Mouse (Mus musculus): Measurements from ENCODE around the gene Wipf3. TPM values are rescaled to one million over a fixed set of nuclear protein-coding genes. Genes with fewer than 3 reads are reported as not detected.

The Wipf3 gene
- polyA plus RNA-seq, 1 experiment from 2014 or later: 1.1 TPM

DNA sequence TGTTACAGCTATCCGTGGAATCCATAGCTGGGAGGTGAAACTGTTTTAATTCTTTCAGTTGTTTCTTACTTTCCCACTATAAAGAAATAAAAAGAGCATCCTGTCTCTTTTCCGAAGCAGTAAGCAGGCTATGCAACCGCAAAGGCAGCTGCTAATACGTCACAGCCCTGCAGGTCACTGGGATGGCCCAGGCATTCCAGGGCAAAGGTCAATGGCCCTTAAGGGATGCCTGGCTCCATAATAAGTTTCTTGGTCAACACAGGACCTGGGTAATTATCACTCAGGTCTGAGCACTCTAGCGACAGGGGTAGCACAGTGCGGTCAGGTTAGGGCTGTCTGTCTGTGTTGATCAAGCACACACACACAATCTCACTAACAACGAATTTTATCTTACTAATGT lies 61.7 kb downstream of the Wipf3 start:
- Histone ChIP-seq H3K27ac (replicated peaks) (no peak overlapping the region), H3K4me3 (no peak overlapping the region), H3K4me1 (peaks cover 18% of the 10 kb centered on the region), H3K36me3 (replicated peaks) (no peaks in the 10 kb centered on the region), H3K27me3 (replicated peaks; ENCODE audit: low read depth, poor library complexity, severe bottlenecking) (peaks cover 21% of the 10 kb centered on the region), H3K9me3 (no peaks in the 10 kb centered on the region)
- DNase-seq (ENCODE audit: low spot score): peak; percentile 20
- WGBS: 39% methylated on average over 7 of the region's 7 CpGs

DNA sequence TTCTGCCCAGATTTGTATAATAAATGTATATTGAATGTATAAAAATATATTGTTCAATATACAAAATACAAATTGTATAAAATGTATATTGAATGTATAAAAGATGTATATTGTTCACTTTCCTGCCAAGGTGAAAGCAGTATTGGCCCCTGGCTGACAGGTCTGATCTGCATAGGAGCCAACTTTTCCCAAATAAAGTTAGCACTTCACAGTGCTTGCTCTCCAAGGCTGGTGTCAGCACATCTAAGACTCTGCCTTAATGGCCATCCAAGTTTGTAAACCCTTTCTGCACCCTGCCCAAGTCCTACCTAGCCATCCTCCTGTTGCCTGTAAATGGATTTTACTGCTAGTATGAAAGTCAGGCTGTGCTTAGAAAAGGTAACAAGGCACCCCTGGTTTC lies 64.7 kb downstream of the Wipf3 start:
- no peak for DNase-seq (ENCODE audit: low spot score)
- H3K36me3 ChIP-seq (replicated peaks): no peaks in the 10 kb centered on the region
- H3K27me3 ChIP-seq (replicated peaks; ENCODE audit: low read depth, poor library complexity, severe bottlenecking): no peaks in the 10 kb centered on the region
- H3K9me3 ChIP-seq: no peaks in the 10 kb centered on the region
- no peak overlapping the region for H3K27ac ChIP-seq (replicated peaks)
- peaks cover 25% of the 10 kb centered on the region for H3K4me1 ChIP-seq
- no peak overlapping the region for H3K4me3 ChIP-seq

DNA sequence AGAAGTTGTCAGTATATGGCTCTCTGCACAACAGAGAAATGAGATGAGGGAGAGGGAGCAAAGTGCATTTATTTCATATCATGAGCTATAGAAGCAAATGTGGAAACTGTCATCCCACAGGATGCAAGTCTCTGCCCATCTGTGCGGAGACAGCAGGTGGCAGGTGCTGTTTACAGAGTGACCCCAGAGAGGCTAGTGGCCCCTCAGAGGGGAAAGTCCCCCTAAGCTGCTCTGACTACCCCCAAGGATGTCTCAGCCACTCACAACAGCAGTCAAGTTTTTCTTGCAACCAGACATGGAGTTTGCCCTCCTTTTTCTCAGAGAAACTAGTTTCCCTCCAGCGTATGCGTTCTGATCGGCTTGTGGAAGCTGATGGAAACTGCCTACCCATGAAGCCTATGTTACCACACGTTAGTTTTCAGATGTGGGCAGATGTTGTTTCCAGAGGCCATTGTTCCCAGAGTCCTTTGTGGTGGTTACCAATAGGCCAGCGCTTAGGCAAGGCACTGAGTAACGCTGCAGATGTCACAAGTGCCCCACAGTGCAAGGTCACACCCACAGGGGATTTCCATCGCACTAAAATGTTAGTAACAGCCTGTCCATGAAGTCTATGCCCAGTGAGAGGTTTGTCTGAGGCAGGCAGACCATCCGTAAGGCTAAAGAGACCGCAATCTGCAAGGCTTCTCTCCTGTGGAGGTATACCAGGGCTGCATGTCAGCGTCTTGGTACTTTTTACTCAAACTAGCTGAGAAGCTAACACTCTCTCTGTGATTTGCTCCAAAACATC lies 65.4 kb downstream of the Wipf3 start:
- peaks cover 25% of the 10 kb centered on the region for H3K4me1 ChIP-seq
- no peak overlapping the region for H3K4me3 ChIP-seq
- no peak overlapping the region for H3K27ac ChIP-seq (replicated peaks)
- no peaks in the 10 kb centered on the region for H3K27me3 ChIP-seq (replicated peaks; ENCODE audit: low read depth, poor library complexity, severe bottlenecking)
- DNase-seq (ENCODE audit: low spot score): no peak
- 71% methylated on average over 11 of the region's 11 CpGs for WGBS
- no peaks in the 10 kb centered on the region for H3K36me3 ChIP-seq (replicated peaks)
- H3K9me3 ChIP-seq: no peaks in the 10 kb centered on the region

DNA sequence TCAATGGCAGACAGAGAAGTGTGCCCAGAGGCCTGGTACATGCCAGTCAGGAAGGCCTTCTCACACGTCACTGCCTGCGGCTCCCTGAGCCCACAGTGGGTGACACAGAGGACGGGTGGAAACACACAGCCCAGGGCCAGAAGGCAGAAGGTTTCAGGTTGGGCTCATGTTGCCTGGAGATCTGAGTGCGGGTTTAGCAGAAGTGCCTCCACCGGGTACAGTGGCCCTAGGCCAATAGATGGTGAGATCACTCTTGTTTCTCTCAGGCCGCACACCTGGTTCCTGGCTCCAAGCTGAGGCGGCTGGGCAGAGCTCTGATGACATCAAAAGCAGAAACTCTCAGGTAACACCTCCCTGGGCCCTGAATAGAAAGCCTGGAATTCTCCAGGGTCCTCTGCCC lies 66.8 kb downstream of the Wipf3 start:
- H3K4me3 ChIP-seq: no peak overlapping the region
- H3K27me3 ChIP-seq (replicated peaks; ENCODE audit: low read depth, poor library complexity, severe bottlenecking): no peaks in the 10 kb centered on the region
- peaks cover 23% of the 10 kb centered on the region for H3K4me1 ChIP-seq
- H3K9me3 ChIP-seq: no peaks in the 10 kb centered on the region
- H3K36me3 ChIP-seq (replicated peaks): no peaks in the 10 kb centered on the region
- no peak for DNase-seq (ENCODE audit: low spot score)
- no peak overlapping the region for H3K27ac ChIP-seq (replicated peaks)
- 82% methylated on average over 7 of the region's 7 CpGs for WGBS

DNA sequence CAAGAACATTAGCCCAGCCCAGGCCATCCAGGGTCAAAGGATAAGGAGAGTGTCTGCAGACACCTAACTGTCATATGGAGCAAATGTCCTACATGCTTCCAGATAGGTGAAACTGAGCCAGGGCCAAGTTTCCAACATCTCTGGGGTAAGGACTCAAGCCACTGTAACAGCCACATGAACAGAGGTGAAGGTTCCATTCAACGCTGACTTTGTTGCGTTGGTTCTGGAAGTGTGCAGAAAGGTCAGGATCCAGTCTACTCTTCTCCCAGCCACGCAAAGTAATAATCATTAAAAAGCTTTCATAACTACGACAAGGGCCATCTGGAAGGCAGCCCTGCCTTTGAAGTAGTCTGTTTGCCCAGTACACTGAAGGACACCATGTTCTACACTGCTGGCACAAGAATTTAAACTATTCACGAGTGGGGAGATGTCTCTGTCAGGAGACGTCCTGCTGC lies 73.3 kb downstream of the Wipf3 start:
- H3K9me3 ChIP-seq: no peaks in the 10 kb centered on the region
- 81% methylated on average over 6 of the region's 6 CpGs for WGBS
- H3K27me3 ChIP-seq (replicated peaks; ENCODE audit: low read depth, poor library complexity, severe bottlenecking): 0 out of 2 replicates have a peak, but pooled peaks cover 4% of the 10 kb centered on the region
- H3K4me3 ChIP-seq: no peak overlapping the region
- H3K4me1 ChIP-seq: peaks cover 19% of the 10 kb centered on the region
- H3K27ac ChIP-seq (replicated peaks): no peak overlapping the region
- H3K36me3 ChIP-seq (replicated peaks): no peaks in the 10 kb centered on the region
- DNase-seq (ENCODE audit: low spot score): no peak

DNA sequence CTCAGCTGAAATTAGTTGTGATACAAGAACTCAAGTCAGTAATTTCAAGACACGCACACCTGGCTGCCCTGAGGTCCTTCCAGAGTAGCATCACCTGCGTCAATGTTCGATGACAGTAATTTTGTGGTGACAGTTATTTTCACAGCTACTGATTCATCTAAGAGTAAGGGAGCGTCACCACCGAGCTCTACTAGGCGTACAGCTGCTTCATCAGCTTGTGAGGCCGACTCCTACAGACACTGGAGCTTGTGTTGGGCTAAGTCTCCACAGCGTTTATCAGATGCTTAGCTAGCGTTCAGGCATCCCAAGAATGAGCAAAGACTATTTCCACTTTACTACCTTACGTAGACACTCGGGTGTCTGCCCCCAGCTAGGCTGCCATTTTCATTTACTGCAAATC lies 76.9 kb downstream of the Wipf3 start:
- Histone ChIP-seq H3K4me1 (peaks cover 32% of the 10 kb centered on the region), H3K4me3 (no peak overlapping the region), H3K9me3 (no peaks in the 10 kb centered on the region), H3K27me3 (replicated peaks; ENCODE audit: low read depth, poor library complexity, severe bottlenecking) (0 out of 2 replicates have a peak, but pooled peaks cover 4% of the 10 kb centered on the region), H3K36me3 (replicated peaks) (0 out of 2 replicates have a peak, but pooled peaks cover 3% of the 10 kb centered on the region), H3K27ac (replicated peaks) (no peak overlapping the region)
- DNase-seq (ENCODE audit: low spot score): no peak
- 87% methylated on average over 11 of the region's 11 CpGs for WGBS

DNA sequence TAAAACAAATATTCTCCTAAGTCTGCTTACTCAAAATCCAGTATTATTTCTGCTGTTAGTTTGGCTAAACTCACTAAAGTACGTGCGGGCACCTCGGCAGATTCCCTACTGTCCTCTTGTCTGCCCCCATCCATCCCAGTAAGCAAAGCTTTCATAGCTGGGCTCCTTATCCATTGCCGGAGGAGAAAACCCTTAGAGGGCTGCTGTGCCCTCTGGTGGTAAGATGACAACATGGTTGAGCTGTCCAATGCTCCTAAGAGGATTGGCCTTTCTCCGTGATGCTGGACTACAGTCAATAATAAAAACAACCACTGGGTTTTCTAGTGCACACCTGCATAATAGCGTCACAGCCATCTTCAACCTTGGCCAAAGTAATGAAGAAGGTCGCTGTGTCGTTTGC lies 77.6 kb downstream of the Wipf3 start:
- Histone ChIP-seq H3K27ac (replicated peaks) (no peak overlapping the region), H3K9me3 (no peaks in the 10 kb centered on the region), H3K4me3 (no peak overlapping the region), H3K4me1 (peaks cover 32% of the 10 kb centered on the region), H3K27me3 (replicated peaks; ENCODE audit: low read depth, poor library complexity, severe bottlenecking) (0 out of 2 replicates have a peak, but pooled peaks cover 4% of the 10 kb centered on the region), H3K36me3 (replicated peaks) (0 out of 2 replicates have a peak, but pooled peaks cover 3% of the 10 kb centered on the region)
- DNase-seq (ENCODE audit: low spot score): peak; percentile 45
- 41% methylated on average over 8 of the region's 8 CpGs for whole genome bisulfite sequencing

DNA sequence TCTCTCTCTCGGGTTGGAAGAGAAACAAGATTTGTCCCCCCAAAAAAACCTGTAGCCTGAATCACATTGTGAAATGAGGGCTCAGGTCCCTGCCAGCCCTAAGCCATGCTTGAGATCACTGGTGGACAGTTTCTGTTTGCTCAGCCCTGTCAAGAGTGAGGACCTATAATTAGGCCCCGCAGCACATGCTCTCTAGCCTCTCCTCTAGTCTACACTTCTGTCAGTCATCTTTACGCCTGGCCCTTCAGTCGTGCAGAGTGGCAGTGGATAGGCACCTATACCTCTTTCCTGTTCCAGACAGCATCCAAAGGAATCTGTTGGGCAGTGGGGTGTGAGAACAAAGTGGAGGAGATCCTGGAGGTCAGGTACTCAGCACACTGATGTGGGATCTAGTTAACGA lies 78.4 kb downstream of the Wipf3 start:
- H3K36me3 ChIP-seq (replicated peaks): 0 out of 2 replicates have a peak, but pooled peaks cover 3% of the 10 kb centered on the region
- peaks cover 34% of the 10 kb centered on the region for H3K4me1 ChIP-seq
- no peak overlapping the region for H3K4me3 ChIP-seq
- 62% methylated on average over 5 of the region's 5 CpGs for WGBS
- no peak for DNase-seq (ENCODE audit: low spot score)
- peak overlapping the region; percentile 62 for H3K27ac ChIP-seq (replicated peaks)
- H3K9me3 ChIP-seq: no peaks in the 10 kb centered on the region
- H3K27me3 ChIP-seq (replicated peaks; ENCODE audit: low read depth, poor library complexity, severe bottlenecking): 0 out of 2 replicates have a peak, but pooled peaks cover 4% of the 10 kb centered on the region

DNA sequence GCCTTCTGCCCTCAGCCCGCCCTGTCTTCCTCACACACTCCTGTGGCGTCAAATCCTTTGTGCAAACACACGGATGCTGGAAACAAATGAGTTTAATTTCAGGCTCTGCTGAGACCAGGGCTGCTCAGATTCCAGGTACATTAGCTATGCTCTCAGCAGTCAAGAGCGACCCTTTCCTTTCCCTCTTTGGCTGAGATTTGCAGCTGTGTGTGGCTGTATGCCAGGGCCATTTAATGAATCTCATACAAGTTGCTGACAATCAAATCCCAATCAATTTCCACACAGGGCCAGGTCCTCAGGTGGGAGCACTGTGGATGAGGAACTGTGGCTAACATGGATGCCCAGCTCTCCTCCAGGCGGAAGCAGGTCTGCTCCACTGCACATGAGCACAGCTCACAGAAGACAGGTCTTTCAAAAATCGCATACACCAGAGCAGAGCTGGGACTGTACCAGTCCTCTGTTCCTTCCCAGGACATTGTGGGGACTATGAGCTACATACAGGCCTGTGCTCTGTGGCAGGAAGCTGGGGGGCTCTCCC lies 78.9 kb downstream of the Wipf3 start:
- 0 out of 2 replicates have a peak, but pooled peaks cover 3% of the 10 kb centered on the region for H3K36me3 ChIP-seq (replicated peaks)
- DNase-seq (ENCODE audit: low spot score): no peak
- H3K9me3 ChIP-seq: no peaks in the 10 kb centered on the region
- H3K27ac ChIP-seq (replicated peaks): peak overlapping the region; percentile 62
- 0 out of 2 replicates have a peak, but pooled peaks cover 4% of the 10 kb centered on the region for H3K27me3 ChIP-seq (replicated peaks; ENCODE audit: low read depth, poor library complexity, severe bottlenecking)
- H3K4me3 ChIP-seq: no peak overlapping the region
- WGBS: 45% methylated on average over 6 of the region's 6 CpGs
- peaks cover 34% of the 10 kb centered on the region for H3K4me1 ChIP-seq

DNA sequence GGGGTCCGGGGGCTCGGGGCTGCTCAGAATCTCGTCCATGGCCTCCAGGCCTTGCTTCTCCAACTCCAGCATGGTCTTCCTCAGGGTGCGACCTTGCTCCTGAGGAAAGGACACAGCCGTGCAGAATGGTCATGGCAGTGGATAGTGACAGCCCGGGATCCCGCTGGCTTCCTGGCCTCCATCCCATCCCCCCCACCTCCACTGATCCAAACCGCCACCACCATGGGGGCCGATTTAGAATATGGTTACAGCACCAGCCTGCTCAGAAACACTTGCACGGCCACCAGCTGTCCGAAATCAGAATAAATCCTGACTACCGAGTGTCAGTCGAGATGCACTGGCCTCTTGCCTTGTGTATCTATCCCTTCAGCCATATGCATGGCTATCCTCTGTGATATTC lies 79.9 kb downstream of the Wipf3 start:
- H3K4me1 ChIP-seq: peaks cover 36% of the 10 kb centered on the region
- H3K9me3 ChIP-seq: no peaks in the 10 kb centered on the region
- 91% methylated on average over 13 of the region's 13 CpGs for WGBS
- no peak for DNase-seq (ENCODE audit: low spot score)
- peaks cover 4% of the 10 kb centered on the region; the same call in 1 of the 2 replicates for H3K27me3 ChIP-seq (replicated peaks; ENCODE audit: low read depth, poor library complexity, severe bottlenecking)
- 0 out of 2 replicates have a peak, but pooled peaks cover 3% of the 10 kb centered on the region for H3K36me3 ChIP-seq (replicated peaks)
- no peak overlapping the region for H3K4me3 ChIP-seq
- H3K27ac ChIP-seq (replicated peaks): peak overlapping the region; percentile 48

DNA sequence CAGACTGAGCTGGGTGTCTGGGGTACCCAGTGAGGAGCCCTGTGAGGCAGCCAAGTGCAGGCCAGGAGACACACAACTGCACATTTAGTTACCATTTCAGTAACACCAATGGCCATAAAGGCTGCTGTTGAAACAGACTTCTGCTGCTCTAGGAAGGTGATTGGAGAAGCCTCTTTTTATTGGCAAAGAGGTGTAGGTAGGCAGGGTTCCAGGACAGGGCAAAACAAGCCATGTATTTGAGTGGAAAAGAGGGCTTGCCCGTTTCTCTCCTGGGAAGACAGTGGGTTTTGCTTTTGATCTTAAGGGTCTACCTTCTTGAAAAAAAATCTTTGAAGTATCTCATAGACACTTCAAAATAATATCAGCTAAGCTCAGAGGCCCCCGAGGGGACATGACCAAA lies 82.9 kb downstream of the Wipf3 start:
- WGBS: 78% methylated on average over 2 of the region's 2 CpGs
- no peaks in the 10 kb centered on the region for H3K9me3 ChIP-seq
- H3K27ac ChIP-seq (replicated peaks): no peak overlapping the region
- no peak overlapping the region for H3K4me3 ChIP-seq
- 0 out of 2 replicates have a peak, but pooled peaks cover 3% of the 10 kb centered on the region for H3K36me3 ChIP-seq (replicated peaks)
- peaks cover 33% of the 10 kb centered on the region for H3K4me1 ChIP-seq
- H3K27me3 ChIP-seq (replicated peaks; ENCODE audit: low read depth, poor library complexity, severe bottlenecking): peaks cover 9% of the 10 kb centered on the region
- no peak for DNase-seq (ENCODE audit: low spot score)

DNA sequence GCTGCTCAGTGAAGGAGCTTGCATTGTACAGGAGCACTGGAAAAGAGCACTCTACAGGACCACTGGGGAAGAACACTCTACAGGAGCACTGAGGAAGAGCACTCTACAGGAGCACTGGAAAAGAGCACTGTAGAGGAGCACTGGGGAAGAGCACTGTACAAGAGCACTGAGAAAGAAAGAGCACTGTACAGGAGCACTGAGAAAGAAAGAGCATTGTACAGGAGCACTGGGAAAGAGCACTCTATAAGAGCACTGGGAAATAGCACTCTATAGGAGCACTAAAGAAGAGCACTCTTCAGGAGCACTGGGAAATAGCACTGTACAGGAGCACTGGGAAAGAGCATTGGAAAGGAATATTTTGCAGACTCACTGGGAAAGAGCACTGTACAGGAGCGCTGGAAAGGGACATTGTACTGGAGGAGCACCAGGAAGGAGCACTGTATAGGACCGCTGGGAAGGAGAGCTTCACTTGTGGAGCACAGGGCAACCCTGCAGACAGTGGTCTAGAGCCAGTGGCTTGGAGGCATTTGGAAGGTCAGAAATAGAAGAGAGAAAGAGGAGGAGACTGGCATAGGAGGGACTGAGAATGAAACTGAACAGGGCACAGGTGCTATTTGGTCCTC lies 87.2 kb downstream of the Wipf3 start:
- peaks cover 7% of the 10 kb centered on the region for H3K27me3 ChIP-seq (replicated peaks; ENCODE audit: low read depth, poor library complexity, severe bottlenecking)
- no peak for DNase-seq (ENCODE audit: low spot score)
- no peak overlapping the region for H3K27ac ChIP-seq (replicated peaks)
- peaks cover 5% of the 10 kb centered on the region; the same call in 1 of the 2 replicates for H3K36me3 ChIP-seq (replicated peaks)
- H3K9me3 ChIP-seq: no peaks in the 10 kb centered on the region
- H3K4me1 ChIP-seq: peaks cover 9% of the 10 kb centered on the region; the same call in 1 of the 2 replicates
- H3K4me3 ChIP-seq: no peak overlapping the region
- WGBS: 85% methylated on average over 2 of the region's 2 CpGs
